Mouse (Mus musculus) MEL (cell line): ENCODE results near the gene Gm20388.

Source experiments
- CTCF ChIP-seq, 3 experiments: IDR thresholded peaks in 2 of 3; conservative IDR thresholded peaks in 1 of 3; 2 replicates each; pipeline ENCODE4 v1.5.1; 2011 to 2012; ENCODE audit warnings: low read length in 3 of 3, low read depth in 2 of 3, mild to moderate bottlenecking in 2 of 3, improper control_type of control experiment in 1 of 3, inconsistent platforms in 1 of 3, mixed read lengths in 1 of 3, moderate library complexity in 1 of 3; ENCODE audit not compliant: control insufficient read depth in 1 of 3, insufficient read depth in 1 of 3, poor library complexity in 1 of 3, severe bottlenecking in 1 of 3
- EP300 ChIP-seq, 2 experiments: IDR thresholded peaks; 2 replicates each; pipeline ENCODE4 v1.6.1; 2011; ENCODE audit warnings: improper control_type of control experiment in 2 of 2, low read length in 2 of 2, low read depth in 1 of 2, mild to moderate bottlenecking in 1 of 2
- GATA1 ChIP-seq: IDR thresholded peaks from 2 replicates; pipeline ENCODE4 v1.6.1; 2011; ENCODE audit warnings: low read depth, low read length, improper control_type of control experiment
- MAFK ChIP-seq: IDR thresholded peaks from 2 replicates; pipeline ENCODE4 v1.6.1; 2011; ENCODE audit warnings: low read depth, mild to moderate bottlenecking, low read length, improper control_type of control experiment, borderline replicate concordance
- MYC ChIP-seq: IDR thresholded peaks from 2 replicates; pipeline ENCODE4 v1.6.1; 2011; ENCODE audit warnings: low read depth, mild to moderate bottlenecking, low read length, improper control_type of control experiment, moderate library complexity
- POLR2A ChIP-seq, 2 experiments: IDR thresholded peaks; 2 replicates each; pipeline ENCODE4 v1.6.1; 2011 to 2012; ENCODE audit warnings: low read length in 2 of 2, mild to moderate bottlenecking in 2 of 2, control low read depth in 1 of 2, improper control_type of control experiment in 1 of 2, low read depth in 1 of 2, moderate library complexity in 1 of 2; ENCODE audit not compliant: control insufficient read depth in 1 of 2, insufficient read depth in 1 of 2, poor library complexity in 1 of 2
- UBTF ChIP-seq: IDR thresholded peaks from 2 replicates; pipeline ENCODE4 v1.6.1; 2012; ENCODE audit warnings: low read depth, mild to moderate bottlenecking, inconsistent platforms, low read length, improper control_type of control experiment, moderate library complexity, borderline replicate concordance; ENCODE audit not compliant: insufficient read depth
- USF1 ChIP-seq: IDR thresholded peaks from 2 replicates; pipeline ENCODE4 v1.6.1; 2014; ENCODE audit warnings: low read depth, mild to moderate bottlenecking, inconsistent platforms, low read length, improper control_type of control experiment, moderate library complexity
- ZC3H11A ChIP-seq: IDR thresholded peaks from 2 replicates; pipeline ENCODE4 v1.6.1; 2012; ENCODE audit warnings: low read depth, mild to moderate bottlenecking, inconsistent platforms, low read length, improper control_type of control experiment
- ZKSCAN1 ChIP-seq: IDR thresholded peaks from 2 replicates; pipeline ENCODE4 v1.6.1; 2012; ENCODE audit warnings: low read depth, mild to moderate bottlenecking, inconsistent platforms, low read length, improper control_type of control experiment, moderate library complexity

DNA sequence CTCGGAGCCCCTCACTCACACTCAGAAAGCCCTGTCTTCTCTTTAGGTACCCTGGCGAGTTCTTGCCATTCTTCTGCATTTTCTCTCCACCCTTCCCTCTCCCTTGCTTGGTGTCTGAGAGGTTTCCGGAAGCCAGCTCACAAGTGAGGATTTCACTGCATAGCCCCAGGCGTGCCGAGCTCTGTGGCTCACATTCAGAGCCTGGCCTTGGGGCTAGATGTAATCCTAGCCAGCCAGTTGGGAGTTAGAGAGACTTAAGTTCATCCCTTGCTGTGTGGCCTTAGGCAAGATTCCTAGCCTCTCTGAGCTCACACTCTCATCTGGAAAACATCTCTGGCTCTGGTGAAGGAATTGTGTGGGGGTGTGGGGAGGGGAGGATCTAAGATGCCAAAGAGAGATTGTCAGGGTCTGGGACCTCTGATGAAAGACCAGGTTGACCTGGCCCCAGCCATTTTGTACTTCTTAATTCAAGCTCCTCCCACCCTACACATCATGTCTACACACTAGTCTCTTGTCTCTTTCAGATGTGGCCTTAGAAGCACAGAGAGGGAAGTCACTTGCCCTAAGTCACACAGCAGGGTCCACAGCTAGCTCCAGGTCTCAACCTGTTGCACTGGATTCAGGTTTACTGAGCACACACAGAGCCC lies 426.4 kb downstream of the Gm20388 start:
- TF ChIP-seq ZC3H11A (no peak), USF1 (no peak), POLR2A (IDR thresholded peaks at IDR 0.05; ENCODE audit: control insufficient read depth in 1 of 2, insufficient read depth in 1 of 2, low read depth in 1 of 2, low read length in 2 of 2, poor library complexity in 1 of 2) (peak; percentile 35 to 61; a peak in 2 of 4 replicates), CTCF (IDR thresholded peaks at IDR 0.05 in 2 of 3, conservative IDR thresholded peaks at IDR 0.05 in 1 of 3; ENCODE audit: control insufficient read depth in 1 of 3, insufficient read depth in 1 of 3, low read depth in 2 of 3, low read length in 3 of 3, poor library complexity in 1 of 3, severe bottlenecking in 1 of 3) (no peak), GATA1 (peak; percentile 28; the same call in 1 of the 2 replicates), UBTF (no peak), EP300 (IDR thresholded peaks at IDR 0.05; ENCODE audit: low read depth in 1 of 2, low read length in 2 of 2) (peak in 1 of 2 experiments; percentile 29; a peak in 1 of 4 replicates), ZKSCAN1 (no peak), MAFK (no peak), MYC (no peak)
